Mouse (Mus musculus) G1E (cell line): ENCODE data around the gene Atp8b5. TPM values are rescaled to one million over a fixed set of nuclear protein-coding genes. Genes with fewer than 3 reads are reported as not detected.

Experiments
- ATAC-seq: 2 replicates; pipeline ENCODE4 v1.8.0; 2016; ENCODE audit warnings: mild to moderate bottlenecking; ENCODE audit not compliant: insufficient number of reproducible peaks, poor library complexity, low FRiP score, severe bottlenecking; ENCODE audit errors: extremely low read depth
- DNase-seq: peaks from one replicate; pipeline ENCODE4 v3.0.0; 2012; ENCODE audit warnings: low spot score
- H3K27me3 ChIP-seq: 2 replicates; pipeline ENCODE4 v1.6.1; 2012; ENCODE audit warnings: mild to moderate bottlenecking, low read length, inconsistent platforms; ENCODE audit not compliant: insufficient read depth
- H3K36me3 ChIP-seq: replicated peaks from 2 replicates; pipeline ENCODE3; 2012; ENCODE audit warnings: mild to moderate bottlenecking, inconsistent platforms
- H3K4me1 ChIP-seq: 2 replicates; pipeline ENCODE4 v1.6.1; 2012; ENCODE audit warnings: low read depth, low read length, inconsistent platforms, mixed read lengths; ENCODE audit not compliant: insufficient read depth
- H3K4me3 ChIP-seq: 2 replicates; pipeline ENCODE4 v1.5.1; 2012; ENCODE audit warnings: low read depth, mild to moderate bottlenecking, inconsistent platforms, low read length, moderate library complexity, mixed read lengths
- H3K9me3 ChIP-seq: replicated peaks from 2 replicates; pipeline ENCODE4 v1.6.1; 2012; ENCODE audit warnings: inconsistent platforms
- CTCF ChIP-seq: IDR thresholded peaks from 2 replicates; pipeline ENCODE4 v1.5.1; 2012; ENCODE audit warnings: low read depth, low read length, inconsistent platforms, mixed read lengths
- GATA1 ChIP-seq: IDR thresholded peaks from 2 replicates; pipeline ENCODE4 v1.6.1; 2012; ENCODE audit warnings: borderline replicate concordance, low read length, inconsistent platforms, mixed read lengths
- GATA2 ChIP-seq: IDR thresholded peaks from 2 replicates; pipeline ENCODE4 v1.6.1; 2012; ENCODE audit warnings: low read depth, low read length, inconsistent platforms, borderline replicate concordance
- POLR2AphosphoS5 ChIP-seq: IDR thresholded peaks from 2 replicates; pipeline ENCODE4 v1.6.1; 2012; ENCODE audit warnings: low read depth, low read length, inconsistent platforms; ENCODE audit not compliant: insufficient replicate concordance
- TAL1 ChIP-seq: conservative IDR thresholded peaks from 2 replicates; pipeline ENCODE4 v1.6.1; 2012; ENCODE audit warnings: low read depth, low read length, inconsistent platforms, mixed read lengths
- polyA plus RNA-seq: library from polyadenylated mRNA; stranded (reverse); fragments of >175 nt; gene quantifications from 2 replicates; pipeline ENCODE4 v1.2.3, GENCODE M21; 2012
- total RNA-seq, 2 experiments: library from RNA; stranded (forward) in 1 of 2; stranded (reverse) in 1 of 2; fragments of 200-1000 nt in 1 of 2; fragments of >200 nt in 1 of 2; fragmentation: Nextera tagmentation in 1 of 2; gene quantifications; 2 replicates each; pipeline ENCODE4 v1.2.3; 2014 to 2017

The Atp8b5 gene
- total and polyA plus RNA-seq, 3 experiments = 0.24 to 5.3 (median 3.5) TPM

- Histone ChIP-seq H3K9me3 (no peaks in the 10 kb centered on the region), H3K27me3 (peaks cover 59% of the 10 kb centered on the region), H3K36me3 (no peaks in the 10 kb centered on the region), H3K4me3 (no peak overlapping the region), H3K4me1 (no peaks in the 10 kb centered on the region; the same call in 1 of the 2 replicates)
- no peak for ATAC-seq
- DNase-seq = no peak
- no peak for TF ChIP-seq GATA2
- TF ChIP-seq CTCF = no peak
- no peak for TF ChIP-seq TAL1
- no peak for TF ChIP-seq POLR2AphosphoS5
- no peak for TF ChIP-seq GATA1
These were observed 134.0 kb downstream of the Atp8b5 start for GRCm38 (mm10) chr4:43400976-43401375.

- H3K4me1 ChIP-seq = peaks cover 4% of the 10 kb centered on the region; the same call in 1 of the 2 replicates
- H3K9me3 ChIP-seq = no peaks in the 10 kb centered on the region
- ATAC-seq = no peak
- H3K27me3 ChIP-seq = peaks cover 62% of the 10 kb centered on the region
- no peak for TF ChIP-seq CTCF
- DNase-seq = no peak
- H3K36me3 ChIP-seq = no peaks in the 10 kb centered on the region
- H3K4me3 ChIP-seq = no peak overlapping the region
These were observed 134.5 kb downstream of the Atp8b5 start for GRCm38 (mm10) chr4:43401486-43401885.

GRCm38 (mm10) chr4:43402212-43402611, 135.3 kb downstream of the Atp8b5 start:
- TF ChIP-seq GATA1 (no peak), GATA2 (no peak), POLR2AphosphoS5 (no peak), TAL1 (no peak)
- H3K4me3 ChIP-seq = no peak overlapping the region
- peaks cover 4% of the 10 kb centered on the region; the same call in 1 of the 2 replicates for H3K4me1 ChIP-seq
- peaks cover 69% of the 10 kb centered on the region for H3K27me3 ChIP-seq
- no peaks in the 10 kb centered on the region for H3K36me3 ChIP-seq
- DNase-seq = no peak
- no peaks in the 10 kb centered on the region for H3K9me3 ChIP-seq
- ATAC-seq = no peak

GRCm38 (mm10) chr4:43404697-43405096, 137.7 kb downstream of the Atp8b5 start:
- no peak overlapping the region for H3K4me3 ChIP-seq
- DNase-seq (no peak), ATAC-seq (no peak)
- H3K36me3 ChIP-seq = no peaks in the 10 kb centered on the region
- H3K4me1 ChIP-seq = peaks cover 4% of the 10 kb centered on the region; the same call in 1 of the 2 replicates
- no peaks in the 10 kb centered on the region for H3K9me3 ChIP-seq
- TF ChIP-seq POLR2AphosphoS5 (no peak), GATA1 (no peak), GATA2 (no peak), CTCF (no peak), TAL1 (no peak)
- H3K27me3 ChIP-seq = peaks cover 63% of the 10 kb centered on the region

GRCm38 (mm10) chr4:43406162-43406971, 139.4 kb downstream of the Atp8b5 start:
- DNase-seq = no peak
- no peak for ATAC-seq
- Histone ChIP-seq H3K4me1 (peaks cover 7% of the 10 kb centered on the region), H3K27me3 (peaks cover 52% of the 10 kb centered on the region), H3K36me3 (no peaks in the 10 kb centered on the region), H3K4me3 (no peak overlapping the region), H3K9me3 (no peaks in the 10 kb centered on the region)
- TF ChIP-seq CTCF = no peak
- no peak for TF ChIP-seq GATA2
- no peak for TF ChIP-seq POLR2AphosphoS5
- TF ChIP-seq TAL1 = no peak
- no peak for TF ChIP-seq GATA1

- ATAC-seq (no peak), DNase-seq (no peak)
- H3K27me3 ChIP-seq = peaks cover 45% of the 10 kb centered on the region
- no peak overlapping the region for H3K4me3 ChIP-seq
- peaks cover 11% of the 10 kb centered on the region for H3K4me1 ChIP-seq
- TF ChIP-seq CTCF = no peak
- no peak for TF ChIP-seq GATA1
- TF ChIP-seq TAL1 = no peak
- no peak for TF ChIP-seq POLR2AphosphoS5
- TF ChIP-seq GATA2 = no peak
- H3K9me3 ChIP-seq = no peaks in the 10 kb centered on the region
- no peaks in the 10 kb centered on the region for H3K36me3 ChIP-seq
These were observed 140.3 kb downstream of the Atp8b5 start for GRCm38 (mm10) chr4:43407071-43407920.
